Mouse (Mus musculus) megakaryocyte progenitor cell, adult 5-6 weeks (primary cell): ENCODE data around the gene Rasl11a. TPM values are rescaled to one million over a fixed set of nuclear protein-coding genes. Genes with fewer than 3 reads are reported as not detected.
"Not testable (repeated sequence)": the region's sequence is repeated elsewhere in the genome, so short reads cannot be mapped to it uniquely, and the experiment has no call there.

ENCODE experiments used
- ATAC-seq: replicated peaks from 2 replicates; pipeline ENCODE4 v1.8.0; 2016; ENCODE audit warnings: mild to moderate bottlenecking, moderate TSS enrichment, inconsistent platforms; ENCODE audit not compliant: poor library complexity
- total RNA-seq, 2 experiments: library from RNA; stranded (forward) in 1 of 2; stranded (reverse) in 1 of 2; fragments of 157-497, 149-512 nt in 1 of 2; fragments of 200-1000 nt in 1 of 2; gene quantifications; 2 replicates each; pipeline versions ENCODE4 v1.2.3 to v1.2.4; 2015 to 2017

Gene Rasl11a
- total RNA-seq, 2 experiments from 2014 or later = 0.47 TPM; not detected in 1

DNA sequence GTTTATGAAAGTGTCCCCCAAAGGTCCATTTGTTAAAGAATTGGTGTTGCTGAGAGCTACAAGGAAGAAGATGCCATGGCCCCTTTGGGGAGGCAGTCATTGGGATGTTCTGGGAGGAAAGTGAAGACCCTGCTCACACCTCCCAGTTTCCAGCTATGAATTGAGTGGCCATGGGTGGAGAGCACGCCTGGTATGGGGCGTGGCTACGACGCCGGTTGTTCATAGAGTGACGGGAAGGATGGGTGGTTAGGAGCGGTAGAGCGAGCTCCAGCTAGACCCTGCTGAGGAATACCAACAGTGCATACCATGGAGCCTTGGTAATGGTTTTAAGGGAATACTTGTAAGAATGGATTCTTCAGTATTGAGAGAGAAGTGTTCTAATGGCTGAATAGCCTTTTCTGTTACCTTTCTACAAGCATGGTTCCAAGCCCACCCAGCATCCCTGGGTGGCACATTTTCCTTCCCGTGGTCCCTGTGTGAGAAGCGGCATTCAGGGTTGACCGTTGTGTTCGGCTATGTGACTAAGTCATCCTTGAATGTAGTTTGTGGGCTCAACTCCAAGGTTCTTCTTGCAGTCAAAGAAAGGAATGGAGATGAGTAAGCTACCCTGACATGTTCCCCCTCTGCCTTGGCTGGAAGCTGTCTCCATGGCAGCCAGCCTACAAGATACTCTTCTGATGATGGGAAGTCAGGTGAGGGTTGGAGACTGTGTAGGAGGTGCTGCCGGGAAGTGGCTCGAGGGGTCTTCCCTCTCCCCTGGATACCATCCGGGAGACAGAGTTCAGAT, 38.8 kb downstream of the Rasl11a start:
- no peak for ATAC-seq

DNA sequence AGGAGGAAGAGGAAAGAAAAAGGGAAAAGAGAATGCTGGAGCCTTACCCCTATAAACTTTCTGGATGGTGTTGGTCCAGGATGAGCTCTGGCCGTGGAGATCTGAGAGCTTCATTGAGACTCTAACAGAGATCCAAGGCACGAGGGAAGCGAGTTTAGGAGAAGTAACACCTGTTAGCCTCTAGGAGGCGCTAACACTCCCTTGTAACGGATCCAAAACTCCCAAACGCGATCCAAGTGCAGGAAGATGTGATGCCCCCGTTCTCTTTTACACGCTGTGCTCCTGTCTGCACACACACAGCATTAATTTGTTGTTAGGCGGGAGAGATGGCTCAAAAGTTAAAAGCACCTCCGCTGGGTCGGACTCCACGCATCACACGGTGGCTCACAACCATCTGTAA, 46.3 kb downstream of the Rasl11a start:
- ATAC-seq = peak; percentile 86

DNA sequence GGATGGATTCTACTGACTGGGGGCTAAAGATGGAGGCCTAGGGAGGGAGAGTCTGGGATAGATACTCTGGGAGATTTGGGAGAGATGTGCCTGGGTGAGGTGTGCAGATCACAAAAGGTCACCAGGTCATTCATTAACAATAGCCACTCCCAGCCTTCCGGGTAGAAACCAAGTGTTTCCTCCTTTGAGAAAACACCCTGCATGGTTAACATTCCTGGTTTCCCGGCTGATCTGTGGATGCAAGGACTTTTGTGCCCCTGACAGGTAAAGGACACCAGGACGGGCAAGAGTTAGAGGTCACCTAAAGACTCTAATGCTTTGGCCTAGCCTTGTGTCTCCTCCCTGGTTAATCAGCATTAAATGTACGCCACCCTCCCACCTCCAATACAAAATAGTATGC, 48.0 kb downstream of the Rasl11a start:
- no peak for ATAC-seq

DNA sequence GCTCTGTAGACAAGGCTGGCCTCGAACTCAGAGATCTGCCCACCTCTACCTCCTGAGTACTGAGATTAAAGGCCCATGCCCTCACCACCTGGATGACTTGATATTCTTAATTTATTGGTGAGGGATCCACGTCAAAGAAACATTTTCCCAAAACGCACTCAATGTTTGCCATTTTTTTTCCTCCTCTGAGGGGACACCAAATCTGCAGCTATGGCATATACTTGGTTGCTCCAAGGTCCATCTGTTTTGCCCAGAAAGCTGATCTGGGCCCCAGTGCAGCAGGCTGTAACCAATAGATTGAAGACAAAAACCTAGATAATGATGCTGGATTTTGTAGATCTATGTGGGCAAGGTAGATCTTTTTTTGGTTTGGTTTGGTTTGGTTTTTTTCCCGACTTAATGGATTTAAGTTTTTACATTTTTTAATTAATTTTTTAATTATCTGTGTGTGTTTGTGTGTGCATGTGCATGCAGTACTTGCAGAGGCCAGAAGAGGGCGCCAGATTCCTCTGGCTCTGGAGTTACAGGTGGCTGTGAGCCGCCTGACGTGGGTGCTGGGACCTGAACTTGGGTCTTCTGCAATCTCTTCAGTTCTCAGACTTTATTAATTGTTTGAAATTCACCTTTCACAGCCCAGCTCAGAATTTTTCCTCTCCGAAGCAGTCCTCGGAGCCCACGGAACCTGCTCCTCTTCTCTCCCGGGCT, 48.8 kb downstream of the Rasl11a start:
- no peak for ATAC-seq

DNA sequence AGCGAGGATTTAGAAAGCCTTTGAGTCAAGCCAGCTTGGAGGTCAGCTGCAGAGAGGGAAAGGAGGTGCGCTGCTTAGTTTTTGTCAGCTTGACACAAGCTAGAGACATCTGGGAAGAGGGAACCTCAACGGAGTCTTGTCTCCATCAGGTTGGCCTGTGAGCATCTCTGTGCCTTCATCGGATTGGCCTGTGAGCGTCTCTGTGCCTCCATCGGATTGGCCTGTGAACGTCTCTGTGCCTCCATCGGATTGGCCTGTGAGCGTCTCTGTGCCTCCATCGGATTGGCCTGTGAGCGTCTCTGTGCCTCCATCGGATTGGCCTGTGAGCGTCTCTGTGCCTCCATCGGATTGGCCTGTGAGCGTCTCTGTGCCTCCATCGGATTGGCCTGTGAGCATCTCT, 50.8 kb downstream of the Rasl11a start:
- ATAC-seq = not testable (repeated sequence)

DNA sequence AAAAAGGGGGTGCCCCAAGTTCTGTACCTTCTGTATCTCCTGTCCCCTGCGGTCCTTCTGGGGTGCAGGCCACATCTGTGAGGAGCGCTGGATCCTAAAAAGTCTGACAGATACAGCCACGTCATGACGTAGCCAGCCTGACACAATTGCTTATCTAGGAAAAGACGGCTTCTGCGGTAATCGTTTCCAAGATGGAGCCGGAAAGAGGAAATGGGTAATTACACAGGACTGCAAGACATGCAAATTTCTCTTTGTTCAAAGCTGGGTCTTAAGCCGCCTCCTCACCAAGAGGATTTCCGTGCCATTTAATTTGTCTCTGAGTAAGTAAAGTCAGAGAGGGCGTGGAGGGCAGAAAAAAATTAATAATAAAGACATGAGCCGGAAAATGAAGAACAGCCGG, 52.1 kb downstream of the Rasl11a start:
- ATAC-seq = peak; percentile 96

Other genes with a start within 250 kb of the Rasl11a start
- gene Usp12, start 50.1 kb upstream of the Rasl11a start, total RNA-seq (2015) = 14.2 and 16.4 TPM in 2 replicates
- 35.3 and 50.1 TPM in 2 replicates for gene Usp12, start 50.1 kb upstream of the Rasl11a start, total RNA-seq (2017)
- gene Rpl21, start 12.2 kb upstream of the Rasl11a start, total RNA-seq (2015) = 2,785 and 2,819 TPM in 2 replicates
- 2,136 and 2,277 TPM in 2 replicates for gene Rpl21, start 12.2 kb upstream of the Rasl11a start, total RNA-seq (2017)
- gene Gtf3a, start 103.6 kb downstream of the Rasl11a start, total RNA-seq (2015) = 115 and 127 TPM in 2 replicates
- gene Gtf3a, start 103.6 kb downstream of the Rasl11a start, total RNA-seq (2017) = 162 and 163 TPM in 2 replicates
- 8.5 and 14.5 TPM in 2 replicates for gene Mtif3, start 118.7 kb downstream of the Rasl11a start, total RNA-seq (2015)
- 27.3 and 38.0 TPM in 2 replicates for gene Mtif3, start 118.7 kb downstream of the Rasl11a start, total RNA-seq (2017)
- gene Lnx2, start 231.5 kb downstream of the Rasl11a start, total RNA-seq (2015) = 11.9 and 12.0 TPM in 2 replicates
- 5.1 and 5.2 TPM in 2 replicates for gene Lnx2, start 231.5 kb downstream of the Rasl11a start, total RNA-seq (2017)
- gene Polr1d, start 232.0 kb downstream of the Rasl11a start, total RNA-seq (2015) = 160 and 162 TPM in 2 replicates
- 131 and 134 TPM in 2 replicates for gene Polr1d, start 232.0 kb downstream of the Rasl11a start, total RNA-seq (2017)